Mouse (Mus musculus): ENCODE results near the gene Cd209d. TPM values are rescaled to one million over a fixed set of nuclear protein-coding genes. Genes with fewer than 3 reads are reported as not detected.

Gene Cd209d
- polyA plus RNA-seq (2012; rRNA removed; ENCODE audit: low replicate concordance), result not detected in 2 replicates

DNA sequence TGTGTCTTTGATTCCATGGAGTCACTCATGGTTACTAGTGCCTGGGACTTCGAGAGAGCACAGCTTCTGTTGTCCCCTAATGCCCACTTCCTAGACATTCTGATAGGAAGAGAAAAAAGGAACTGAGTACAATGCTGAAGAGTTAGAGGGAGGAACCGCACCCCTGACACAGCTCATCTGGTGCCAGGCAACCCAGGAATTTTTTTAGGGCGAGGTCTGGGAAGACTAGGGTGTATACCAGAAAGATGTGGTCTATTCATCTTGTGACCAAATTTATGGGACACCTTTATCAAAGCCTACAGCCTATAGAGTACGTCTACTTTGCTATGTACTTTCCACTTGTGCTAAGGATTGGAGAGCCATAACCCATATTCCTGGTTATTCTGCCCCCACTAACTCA, at the start of gene Cd209d:
Cd209d (minus strand) TSS at position 101 of the 400 bp plus-strand sequence.

DNA sequence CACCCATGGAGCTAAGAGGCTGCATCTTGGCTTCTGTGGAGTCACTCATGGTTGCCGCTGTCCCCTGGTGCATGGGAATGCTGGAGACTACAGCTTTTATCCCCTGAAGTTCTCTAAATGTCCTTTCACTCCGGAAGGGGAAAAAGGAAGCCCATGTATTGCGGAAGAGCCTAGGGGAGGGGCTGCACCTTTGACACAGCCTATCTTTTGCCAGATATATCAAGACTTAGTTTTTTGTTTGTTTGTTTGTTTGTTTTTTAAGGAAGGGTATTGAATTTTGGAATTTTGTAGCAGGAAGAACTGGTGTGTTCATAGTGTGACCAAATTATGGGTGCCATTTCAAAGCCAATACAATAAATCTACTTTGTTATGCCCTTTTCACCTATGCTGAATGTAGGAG, 48.4 kb upstream of the Cd209d start, which contains the start of gene Cd209b:
Cd209b (minus strand) TSS at position 101 of the 400 bp plus-strand sequence.

DNA sequence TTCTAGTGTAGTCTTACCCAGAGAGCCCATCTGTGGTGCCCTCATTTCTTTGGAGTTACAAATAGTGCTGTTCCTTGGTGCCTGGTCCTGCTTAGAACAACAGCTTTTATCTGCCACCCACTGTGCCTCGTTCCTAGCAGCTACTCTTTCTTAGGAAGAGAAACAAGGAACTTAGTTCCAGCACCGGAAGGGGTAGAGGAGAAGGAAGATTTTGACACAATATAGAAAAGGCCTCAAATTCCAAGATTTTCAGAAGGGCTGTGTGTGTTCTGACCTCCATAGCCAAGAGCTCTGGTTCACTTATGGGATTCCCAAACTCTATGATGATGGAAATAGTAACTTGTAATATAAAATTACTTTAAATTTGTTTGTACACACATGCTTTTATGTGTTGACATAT, 24.1 kb downstream of the Cd209d start, which contains the start of gene Cd209e:
Cd209e (minus strand) TSS at position 101 of the 400 bp plus-strand sequence.

Other genes with a start within 250 kb of the Cd209d start
- gene Stxbp2, start 247.6 kb downstream of the Cd209d start, polyA plus RNA-seq (2012; rRNA removed; ENCODE audit: low replicate concordance), result 256 and 257 TPM in 2 replicates
- 2.4 TPM in 1 of 2 replicates, not detected in the other for gene Retn, start 222.8 kb downstream of the Cd209d start, polyA plus RNA-seq (2012; rRNA removed; ENCODE audit: low replicate concordance)
- gene Mcemp1, start 212.8 kb downstream of the Cd209d start, polyA plus RNA-seq (2012; rRNA removed; ENCODE audit: low replicate concordance), result 0.07 TPM in 1 of 2 replicates, not detected in the other
- 0.37 and 2.7 TPM in 2 replicates for gene Fcor, start 206.2 kb downstream of the Cd209d start, polyA plus RNA-seq (2012; rRNA removed; ENCODE audit: low replicate concordance)
- 19.8 and 32.5 TPM in 2 replicates for gene Trappc5, start 202.3 kb downstream of the Cd209d start, polyA plus RNA-seq (2012; rRNA removed; ENCODE audit: low replicate concordance)
- 0.87 TPM in 1 of 2 replicates, not detected in the other for gene Fcer2a, start 184.4 kb downstream of the Cd209d start, polyA plus RNA-seq (2012; rRNA removed; ENCODE audit: low replicate concordance)
- gene Clec4g, start 157.9 kb downstream of the Cd209d start, polyA plus RNA-seq (2012; rRNA removed; ENCODE audit: low replicate concordance), result 0.07 TPM in 1 of 2 replicates, not detected in the other
- 0.28 TPM in 1 of 2 replicates, not detected in the other for gene Cd209a, start 129.6 kb downstream of the Cd209d start, polyA plus RNA-seq (2012; rRNA removed; ENCODE audit: low replicate concordance)
- not detected in 2 replicates for gene Cd209e, start 24.2 kb downstream of the Cd209d start, polyA plus RNA-seq (2012; rRNA removed; ENCODE audit: low replicate concordance)
- not detected in 2 replicates for gene Cd209b, start 48.3 kb upstream of the Cd209d start, polyA plus RNA-seq (2012; rRNA removed; ENCODE audit: low replicate concordance)
- 0.15 TPM in 1 of 2 replicates, not detected in the other for gene Cd209c, start 76.2 kb upstream of the Cd209d start, polyA plus RNA-seq (2012; rRNA removed; ENCODE audit: low replicate concordance)
- 0.61 TPM in 1 of 2 replicates, not detected in the other for gene Cd209f, start 227.3 kb upstream of the Cd209d start, polyA plus RNA-seq (2012; rRNA removed; ENCODE audit: low replicate concordance)

All from duodenum, adult 2 months (tissue).